ENCODE assay signal across 25 mouse cellular contexts in the genomic region with DNA sequence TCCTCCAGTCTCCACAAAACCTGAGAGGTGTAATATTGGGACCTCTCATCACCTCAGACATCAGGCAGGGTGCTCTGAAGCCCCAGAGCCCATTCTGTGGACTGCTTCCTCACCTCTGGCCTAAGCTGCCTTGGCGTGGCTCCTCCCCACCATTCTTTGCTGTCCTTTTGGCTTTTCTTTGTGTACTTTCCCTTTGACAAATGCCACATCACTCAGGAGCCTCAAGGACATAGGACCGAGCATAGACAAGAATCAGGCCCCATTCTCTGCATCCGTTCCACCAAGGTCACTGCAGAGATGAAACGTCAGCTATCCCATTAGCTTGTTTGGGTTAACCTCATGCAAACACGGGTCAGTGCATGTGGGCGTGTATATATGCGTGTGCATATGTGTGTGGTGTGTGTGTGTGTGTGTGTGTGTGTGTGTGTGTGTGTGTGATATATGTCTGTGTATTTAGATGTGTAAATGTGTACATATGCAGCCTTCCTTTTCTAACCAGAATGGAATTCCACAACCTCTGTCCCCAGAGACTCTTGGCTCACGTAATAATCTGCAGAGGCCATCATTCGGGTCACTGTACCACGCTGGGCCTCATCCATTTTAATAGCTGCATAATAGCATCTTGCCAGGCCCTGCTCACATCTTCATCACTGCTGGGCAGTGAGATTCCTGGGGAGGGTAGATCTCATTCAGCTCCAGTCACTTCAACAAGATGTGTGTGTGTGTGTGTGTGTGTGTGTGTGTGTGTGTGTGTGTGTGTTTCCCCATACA.
DNase-seq lines count a peak whose midpoint lies in the region; ATAC-seq lines count a peak whose summit lies in the region.
"Had no signal": no experiment of that assay in that cellular context is flagged by ENCODE, and none has a peak within 500 bp of the region (broad histone marks: within the 10 kb centered on the region; RNA-seq: fewer than 3 reads in every experiment).

No protein-coding gene starts in this region.

- ATAC-seq in forebrain, embryonic 13.5 days = no peak
- no peak for ATAC-seq in forebrain, embryonic 14.5 days
- peak; percentile 66; the same call in 1 of the 2 replicates for ATAC-seq in midbrain, embryonic 11.5 days (ENCODE audit: low FRiP score)
- ATAC-seq in midbrain, embryonic 16.5 days = no peak
- ATAC-seq in midbrain, embryonic 13.5 days = no peak
- ATAC-seq: activated CD4-positive, CD25-positive, alpha-beta regulatory T cell, adult 4 months; intestine, postnatal 0 days; liver, embryonic 12.5 days had no signal

- peak overlapping the region; percentile 89; the same call in 1 of the 2 replicates for H3K27ac ChIP-seq in forebrain, embryonic 13.5 days
- no peak overlapping the region for H3K27ac ChIP-seq in forebrain, embryonic 14.5 days (ENCODE audit: low read depth, low read length)
- H3K27ac ChIP-seq in midbrain, embryonic 11.5 days (ENCODE audit: low read depth, low read length) = no peak overlapping the region
- no peak overlapping the region for H3K27ac ChIP-seq in midbrain, embryonic 16.5 days (ENCODE audit: low read length)
- peak overlapping the region; percentile 86 for H3K27ac ChIP-seq in midbrain, embryonic 13.5 days
- H3K27ac ChIP-seq: embryonic facial prominence, embryonic 10.5 days; heart, adult 2 months; heart, embryonic 13.5 days; limb, embryonic 13.5 days; liver, embryonic 12.5 days; neural tube, embryonic 12.5 days had no signal

- DNase-seq in forebrain, embryonic 14.5 days (ENCODE audit: low spot score) = no peak
- peak; percentile 82 for DNase-seq in midbrain, embryonic 11.5 days (ENCODE audit: low spot score, missing footprints)
- DNase-seq in adrenal gland, postnatal 36 days = peak; percentile 26 to 57
- DNase-seq in lung, postnatal 10 days = no peak
- DNase-seq: cerebellum, adult 11 months; cerebellum, adult 9-11 months; gastrocnemius, postnatal 25 days; heart, adult 2 months; heart, postnatal 14 days; kidney, postnatal 36 days; lung, adult 18-20 months; lung, postnatal 14 days; retina, postnatal 1 day; right cerebral cortex, postnatal 25 days; spleen, adult 18-20 months had no signal

- WGBS in forebrain, embryonic 13.5 days = 67% methylated on average over 10 of the region's 10 CpGs
- 79% methylated on average over 10 of the region's 10 CpGs for WGBS in forebrain, embryonic 14.5 days
- 67% methylated on average over 10 of the region's 10 CpGs for WGBS in midbrain, embryonic 11.5 days
- WGBS in midbrain, embryonic 16.5 days = 51% methylated on average over 10 of the region's 10 CpGs
- 50% methylated on average over 10 of the region's 10 CpGs for WGBS in midbrain, embryonic 13.5 days

- no peak overlapping the region for H3K4me3 ChIP-seq in forebrain, embryonic 13.5 days
- H3K4me3 ChIP-seq in forebrain, embryonic 14.5 days (ENCODE audit: low read depth, low read length) = no peak overlapping the region
- H3K4me3 ChIP-seq in midbrain, embryonic 11.5 days (ENCODE audit: low read depth, low read length) = no peak overlapping the region
- H3K4me3 ChIP-seq in midbrain, embryonic 16.5 days (ENCODE audit: low read depth, low read length) = no peak overlapping the region
- H3K4me3 ChIP-seq in midbrain, embryonic 13.5 days (replicated peaks) = no peak overlapping the region
- H3K4me3 ChIP-seq: embryonic facial prominence, embryonic 10.5 days; heart, adult 2 months; heart, embryonic 13.5 days; limb, embryonic 13.5 days; liver, embryonic 12.5 days; neural tube, embryonic 12.5 days had no signal

- H3K9ac ChIP-seq in forebrain, embryonic 13.5 days = no peak overlapping the region
- H3K9ac ChIP-seq in forebrain, embryonic 14.5 days (ENCODE audit: low read length) = no peak overlapping the region
- H3K9ac ChIP-seq in midbrain, embryonic 11.5 days (ENCODE audit: low read length) = no peak overlapping the region
- no peak overlapping the region for H3K9ac ChIP-seq in midbrain, embryonic 16.5 days (ENCODE audit: low read depth, low read length)
- H3K9ac ChIP-seq in midbrain, embryonic 13.5 days (replicated peaks) = no peak overlapping the region
- H3K9ac ChIP-seq: heart, embryonic 13.5 days; limb, embryonic 13.5 days; liver, embryonic 12.5 days; neural tube, embryonic 12.5 days had no signal

- no peak overlapping the region for H3K4me2 ChIP-seq in forebrain, embryonic 13.5 days
- no peak overlapping the region for H3K4me2 ChIP-seq in forebrain, embryonic 14.5 days (ENCODE audit: low read length)
- no peak overlapping the region for H3K4me2 ChIP-seq in midbrain, embryonic 11.5 days
- H3K4me2 ChIP-seq in midbrain, embryonic 16.5 days (ENCODE audit: low read length) = no peak overlapping the region
- no peak overlapping the region for H3K4me2 ChIP-seq in midbrain, embryonic 13.5 days (replicated peaks)
- H3K4me2 ChIP-seq: heart, embryonic 13.5 days; limb, embryonic 13.5 days; liver, embryonic 12.5 days; neural tube, embryonic 12.5 days had no signal

- no peaks in the 10 kb centered on the region for H3K36me3 ChIP-seq in forebrain, embryonic 13.5 days (ENCODE audit: poor library complexity, severe bottlenecking)
- H3K36me3 ChIP-seq in forebrain, embryonic 14.5 days (ENCODE audit: control insufficient read depth, insufficient read depth, low read length) = no peaks in the 10 kb centered on the region
- H3K36me3 ChIP-seq in midbrain, embryonic 11.5 days (ENCODE audit: control insufficient read depth, insufficient read depth, low read length) = no peaks in the 10 kb centered on the region
- H3K36me3 ChIP-seq in midbrain, embryonic 16.5 days (ENCODE audit: control insufficient read depth, insufficient read depth, low read length) = no peaks in the 10 kb centered on the region
- no peaks in the 10 kb centered on the region for H3K36me3 ChIP-seq in midbrain, embryonic 13.5 days
- H3K36me3 ChIP-seq: embryonic facial prominence, embryonic 10.5 days; heart, embryonic 13.5 days; limb, embryonic 13.5 days; liver, embryonic 12.5 days; neural tube, embryonic 12.5 days had no signal

- H3K27me3 ChIP-seq in forebrain, embryonic 13.5 days = no peaks in the 10 kb centered on the region; the same call in 1 of the 2 replicates
- no peaks in the 10 kb centered on the region for H3K27me3 ChIP-seq in forebrain, embryonic 14.5 days (replicated peaks; ENCODE audit: control insufficient read depth, insufficient read depth, low read length)
- no peaks in the 10 kb centered on the region for H3K27me3 ChIP-seq in midbrain, embryonic 11.5 days (ENCODE audit: control insufficient read depth, insufficient read depth, low read length)
- no peaks in the 10 kb centered on the region for H3K27me3 ChIP-seq in midbrain, embryonic 16.5 days (ENCODE audit: control insufficient read depth, insufficient read depth, low read depth, low read length)
- H3K27me3 ChIP-seq in midbrain, embryonic 13.5 days = no peaks in the 10 kb centered on the region
- H3K27me3 ChIP-seq: liver, embryonic 12.5 days had no signal

- H3K9me3 ChIP-seq in forebrain, embryonic 13.5 days (replicated peaks) = no peaks in the 10 kb centered on the region
- no peaks in the 10 kb centered on the region for H3K9me3 ChIP-seq in forebrain, embryonic 14.5 days (replicated peaks; ENCODE audit: control insufficient read depth, low read length)
- no peaks in the 10 kb centered on the region for H3K9me3 ChIP-seq in midbrain, embryonic 11.5 days (ENCODE audit: control insufficient read depth, low read length)
- no peaks in the 10 kb centered on the region for H3K9me3 ChIP-seq in midbrain, embryonic 16.5 days (replicated peaks; ENCODE audit: control insufficient read depth, low read length, poor library complexity, severe bottlenecking)
- H3K9me3 ChIP-seq in midbrain, embryonic 13.5 days = no peaks in the 10 kb centered on the region
- H3K9me3 ChIP-seq: embryonic facial prominence, embryonic 10.5 days; heart, embryonic 13.5 days; limb, embryonic 13.5 days; liver, embryonic 12.5 days; neural tube, embryonic 12.5 days had no signal

- peaks cover 37% of the 10 kb centered on the region for H3K4me1 ChIP-seq in forebrain, embryonic 13.5 days
- H3K4me1 ChIP-seq in forebrain, embryonic 14.5 days (ENCODE audit: control insufficient read depth, insufficient read depth, low read length) = peaks cover 26% of the 10 kb centered on the region
- H3K4me1 ChIP-seq in midbrain, embryonic 11.5 days (ENCODE audit: control insufficient read depth, insufficient read depth, low read length) = peaks cover 9% of the 10 kb centered on the region; the same call in 1 of the 2 replicates
- peaks cover 13% of the 10 kb centered on the region; the same call in 1 of the 2 replicates for H3K4me1 ChIP-seq in midbrain, embryonic 16.5 days (ENCODE audit: control insufficient read depth, insufficient read depth, low read length)
- peaks cover 54% of the 10 kb centered on the region for H3K4me1 ChIP-seq in midbrain, embryonic 13.5 days (replicated peaks)
- H3K4me1 ChIP-seq: heart, embryonic 13.5 days; liver, embryonic 12.5 days had no signal

Comparison
In these comparisons a context has a peak if more than half of its experiments do, and no peak if none do; other contexts are left out.
1. H3K27ac ChIP-seq: peak in forebrain, embryonic 13.5 days (single experiment) and midbrain, embryonic 13.5 days (single experiment); none in forebrain, embryonic 14.5 days (single experiment), midbrain, embryonic 11.5 days (single experiment) and midbrain, embryonic 16.5 days (single experiment).
2. DNase-seq: peak in midbrain, embryonic 11.5 days (single experiment) and adrenal gland, postnatal 36 days (2 of 2); none in forebrain, embryonic 14.5 days (single experiment) and lung, postnatal 10 days (single experiment).